Mouse (Mus musculus) thymus, adult 2 months (tissue): ENCODE data around the gene Tcfl5.
A peak's percentile ranks its signal among the peaks of the same experiment; 100 is the strongest.

Experiments used
- CTCF ChIP-seq: fragments of 200-500 bp; IDR thresholded peaks from 2 replicates; pipeline ENCODE4 v1.5.1; 2012; ENCODE audit warnings: mild to moderate bottlenecking, control low read depth, low read length, moderate library complexity, borderline replicate concordance; ENCODE audit not compliant: control insufficient read depth, poor library complexity, insufficient read depth; ENCODE audit errors: extremely low read depth
- POLR2A ChIP-seq: fragments of 200-500 bp; IDR thresholded peaks from 2 replicates; pipeline ENCODE4 v1.6.1; 2012; ENCODE audit warnings: mild to moderate bottlenecking, low read length, control low read depth, moderate library complexity; ENCODE audit not compliant: control insufficient read depth, poor library complexity, insufficient read depth; ENCODE audit errors: extremely low read depth

DNA sequence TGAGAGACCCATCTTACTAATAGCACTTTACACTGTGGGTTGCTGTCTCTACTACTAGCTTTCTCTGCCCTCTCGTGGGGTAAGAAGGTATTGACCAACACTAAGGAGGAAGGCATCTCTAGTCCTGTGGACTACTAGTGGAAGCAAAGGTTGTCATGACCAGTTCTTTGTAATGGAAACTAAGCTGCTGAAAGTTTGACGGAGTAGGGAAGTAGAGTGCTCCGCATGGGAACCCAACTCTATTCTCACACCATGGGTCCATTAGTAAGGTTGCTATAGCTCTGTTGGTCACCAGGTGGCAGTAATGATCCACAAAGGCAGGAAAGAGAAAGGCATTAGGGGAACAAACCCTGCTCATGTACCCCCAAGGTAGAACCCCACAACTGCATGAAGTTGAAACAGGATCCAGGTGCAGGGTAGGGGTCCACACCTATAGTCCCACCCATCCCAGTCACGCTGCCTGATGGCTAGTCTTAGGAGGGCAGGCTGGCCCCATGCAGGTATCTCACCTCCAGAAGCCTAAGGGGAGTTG, 36.2 kb upstream of the Tcfl5 start:
- TF ChIP-seq CTCF (0 out of 2 replicates have a peak, but pooled peaks have one; percentile 28), POLR2A (no peak)
